Mouse (Mus musculus): Measurements from ENCODE around the gene Eml1.

- TF ChIP-seq CTCF (conservative IDR thresholded peaks at IDR 0.05; ENCODE audit: low read length) (no peak), POU5F1 (IDR thresholded peaks at IDR 0.05; ENCODE audit: borderline replicate concordance, low read length) (no peak)
These were observed 184.3 kb downstream of the Eml1 start for GRCm38 (mm10) chr12:108554861-108555556.
